Comparison of ENCODE assay signal across 15 mouse cellular contexts in the genomic region with DNA sequence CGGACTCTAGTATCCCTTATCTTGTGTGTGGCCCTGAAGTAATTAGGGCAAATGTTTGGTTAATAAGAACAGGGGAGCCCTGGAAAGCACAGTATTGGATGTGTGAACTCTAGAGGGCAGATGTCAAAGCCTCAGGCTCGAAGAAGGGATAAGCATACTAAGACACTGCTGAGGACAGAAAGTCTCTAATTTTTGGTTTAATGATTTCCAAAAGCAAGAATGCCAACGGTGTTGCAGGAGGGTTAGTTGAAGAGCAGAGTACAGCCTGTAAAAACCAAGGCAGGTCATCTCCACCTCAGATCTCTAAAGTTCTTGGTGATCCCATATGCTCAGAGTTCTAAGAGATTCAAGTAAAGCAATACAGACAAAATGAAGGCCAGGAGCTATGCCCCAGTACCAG.
"Had no signal": no experiment of that assay in that cellular context is flagged by ENCODE, and none has a peak within 500 bp of the region (broad histone marks: within the 10 kb centered on the region; RNA-seq: fewer than 3 reads in every experiment).

No protein-coding gene starts in this region.

- DNase-seq: retina, postnatal 1 day; right cerebral cortex, adult 18-20 months; right cerebral cortex, postnatal 14 days; right cerebral cortex, postnatal 25 days; right cerebral cortex, postnatal 4 days; spleen, adult 18-20 months; thymus, adult 18-20 months; thymus, adult 2 months; thymus, postnatal 14 days; thymus, postnatal 25 days; thymus, postnatal 36 days; thymus, postnatal 4 days had no signal

- H3K9ac ChIP-seq: neural tube, embryonic 15.5 days; stomach, embryonic 15.5 days had no signal

- H3K4me3 ChIP-seq: neural tube, embryonic 15.5 days; stomach, embryonic 15.5 days had no signal

- H3K27ac ChIP-seq: neural tube, embryonic 15.5 days; stomach, embryonic 15.5 days; stomach, postnatal 0 days had no signal

- H3K9me3 ChIP-seq: neural tube, embryonic 15.5 days; stomach, embryonic 15.5 days had no signal

- H3K4me1 ChIP-seq: neural tube, embryonic 15.5 days; stomach, embryonic 15.5 days had no signal

- H3K27me3 ChIP-seq: neural tube, embryonic 15.5 days; stomach, embryonic 15.5 days had no signal

- H3K36me3 ChIP-seq: neural tube, embryonic 15.5 days; stomach, embryonic 15.5 days had no signal

- H3K4me2 ChIP-seq: neural tube, embryonic 15.5 days; stomach, embryonic 15.5 days had no signal
